Mouse (Mus musculus): Measurements from ENCODE around the gene Ung. TPM values are rescaled to one million over a fixed set of nuclear protein-coding genes. Genes with fewer than 3 reads are reported as not detected.

Ung gene
- polyA plus RNA-seq, 1 experiment from 2014 or later, result 28.3 TPM

GRCm38 (mm10) chr5:114146028-114146888 lies 16.1 kb downstream of the Ung start, which contains the start of gene Acacb:
Gene Acacb (plus strand): TSS chr5:114146535.
- ATAC-seq (ENCODE audit: insufficient number of reproducible peaks, insufficient read depth, low FRiP score, low read depth), result peak; percentile 60
- Histone ChIP-seq H3K4me3 (ENCODE audit: control insufficient read depth in 1 of 2, insufficient read depth in 1 of 2, low read depth in 1 of 2, low read length in 2 of 2) (peak within 1 kb of the TSS; percentile 43 to 48), H3K9me3 (ENCODE audit: control insufficient read depth, low read length) (0 out of 2 replicates have a peak, but pooled peaks cover 6% of the 10 kb centered on the region), H3K27me3 (ENCODE audit: control insufficient read depth, insufficient read depth, low read length) (no peaks in the 10 kb centered on the region), H3K4me1 (ENCODE audit: control insufficient read depth in 2 of 2, insufficient read depth in 2 of 2, low read length in 2 of 2) (peaks cover 13 to 26% of the 10 kb centered on the region in 2 experiments), H3K4me2 (ENCODE audit: low read length) (peak within 1 kb of the TSS; percentile 66), H3K27ac (replicated peaks in 1 of 2; ENCODE audit: control insufficient read depth in 1 of 2, insufficient read depth in 1 of 2, low read depth in 2 of 2, low read length in 2 of 2) (peak within 1 kb of the TSS; percentile 95 to 99), H3K9ac (ENCODE audit: low read length) (peak within 1 kb of the TSS; percentile 84), H3K36me3 (ENCODE audit: control insufficient read depth, insufficient read depth, low read length) (no peaks in the 10 kb centered on the region)
- 12% methylated on average over 19 of the region's 19 CpGs for WGBS

GRCm38 (mm10) chr5:114147043-114147972 lies 17.1 kb downstream of the Ung start:
- peak overlapping the region; percentile 66 for H3K4me2 ChIP-seq (ENCODE audit: low read length)

GRCm38 (mm10) chr5:114152359-114153092 lies 22.3 kb downstream of the Ung start:
- 0 out of 2 replicates have a peak, but pooled peaks cover 6% of the 10 kb centered on the region for H3K9me3 ChIP-seq (ENCODE audit: control insufficient read depth, low read length)
- H3K36me3 ChIP-seq (ENCODE audit: control insufficient read depth, insufficient read depth, low read length), result no peaks in the 10 kb centered on the region
- H3K4me2 ChIP-seq (ENCODE audit: low read length), result no peak overlapping the region
- peak overlapping the region in 1 of 2 experiments; percentile 33; a peak in 2 of 4 replicates for H3K27ac ChIP-seq (replicated peaks in 1 of 2; ENCODE audit: control insufficient read depth in 1 of 2, insufficient read depth in 1 of 2, low read depth in 2 of 2, low read length in 2 of 2)
- no peaks in the 10 kb centered on the region for H3K27me3 ChIP-seq (ENCODE audit: control insufficient read depth, insufficient read depth, low read length)
- peaks cover 20 to 25% of the 10 kb centered on the region in 2 experiments for H3K4me1 ChIP-seq (ENCODE audit: control insufficient read depth in 2 of 2, insufficient read depth in 2 of 2, low read length in 2 of 2)
- no peak overlapping the region for H3K4me3 ChIP-seq (ENCODE audit: control insufficient read depth in 1 of 2, insufficient read depth in 1 of 2, low read depth in 1 of 2, low read length in 2 of 2)
- 82% methylated on average over 12 of the region's 12 CpGs for WGBS
- no peak overlapping the region for H3K9ac ChIP-seq (ENCODE audit: low read length)
- ATAC-seq (ENCODE audit: insufficient number of reproducible peaks, insufficient read depth, low FRiP score, low read depth), result no peak

More at GRCm38 (mm10) chr5:114147043-114147972, 17.1 kb downstream of the Ung start:
- Histone ChIP-seq H3K9ac (ENCODE audit: low read length) (peak overlapping the region; percentile 84), H3K9me3 (ENCODE audit: control insufficient read depth, low read length) (0 out of 2 replicates have a peak, but pooled peaks cover 6% of the 10 kb centered on the region), H3K27me3 (ENCODE audit: control insufficient read depth, insufficient read depth, low read length) (no peaks in the 10 kb centered on the region), H3K4me3 (ENCODE audit: control insufficient read depth in 1 of 2, insufficient read depth in 1 of 2, low read depth in 1 of 2, low read length in 2 of 2) (peak overlapping the region; percentile 43 to 48), H3K36me3 (ENCODE audit: control insufficient read depth, insufficient read depth, low read length) (no peaks in the 10 kb centered on the region), H3K4me1 (ENCODE audit: control insufficient read depth in 2 of 2, insufficient read depth in 2 of 2, low read length in 2 of 2) (peaks cover 21 to 26% of the 10 kb centered on the region in 2 experiments), H3K27ac (replicated peaks in 1 of 2; ENCODE audit: control insufficient read depth in 1 of 2, insufficient read depth in 1 of 2, low read depth in 2 of 2, low read length in 2 of 2) (peak overlapping the region; percentile 95 to 99)
- peak; percentile 20; the same call in 1 of the 2 replicates for ATAC-seq (ENCODE audit: insufficient number of reproducible peaks, insufficient read depth, low FRiP score, low read depth)
- WGBS, result 41% methylated on average over 14 of the region's 14 CpGs

GRCm38 (mm10) chr5:114153490-114153889 lies 23.3 kb downstream of the Ung start:
- 9% methylated on average over 12 of the region's 12 CpGs for WGBS
- Histone ChIP-seq H3K9ac (ENCODE audit: low read length) (no peak overlapping the region), H3K4me2 (ENCODE audit: low read length) (peak overlapping the region; percentile 38), H3K27ac (replicated peaks in 1 of 2; ENCODE audit: control insufficient read depth in 1 of 2, insufficient read depth in 1 of 2, low read depth in 2 of 2, low read length in 2 of 2) (no peak overlapping the region), H3K36me3 (ENCODE audit: control insufficient read depth, insufficient read depth, low read length) (no peaks in the 10 kb centered on the region), H3K4me1 (ENCODE audit: control insufficient read depth in 2 of 2, insufficient read depth in 2 of 2, low read length in 2 of 2) (peaks cover 20 to 25% of the 10 kb centered on the region in 2 experiments), H3K9me3 (ENCODE audit: control insufficient read depth, low read length) (0 out of 2 replicates have a peak, but pooled peaks cover 3% of the 10 kb centered on the region), H3K27me3 (ENCODE audit: control insufficient read depth, insufficient read depth, low read length) (no peaks in the 10 kb centered on the region), H3K4me3 (ENCODE audit: control insufficient read depth in 1 of 2, insufficient read depth in 1 of 2, low read depth in 1 of 2, low read length in 2 of 2) (peak overlapping the region in 1 of 2 experiments; percentile 9; a peak in 1 of 4 replicates)
- no peak for ATAC-seq (ENCODE audit: insufficient number of reproducible peaks, insufficient read depth, low FRiP score, low read depth)

DNA sequence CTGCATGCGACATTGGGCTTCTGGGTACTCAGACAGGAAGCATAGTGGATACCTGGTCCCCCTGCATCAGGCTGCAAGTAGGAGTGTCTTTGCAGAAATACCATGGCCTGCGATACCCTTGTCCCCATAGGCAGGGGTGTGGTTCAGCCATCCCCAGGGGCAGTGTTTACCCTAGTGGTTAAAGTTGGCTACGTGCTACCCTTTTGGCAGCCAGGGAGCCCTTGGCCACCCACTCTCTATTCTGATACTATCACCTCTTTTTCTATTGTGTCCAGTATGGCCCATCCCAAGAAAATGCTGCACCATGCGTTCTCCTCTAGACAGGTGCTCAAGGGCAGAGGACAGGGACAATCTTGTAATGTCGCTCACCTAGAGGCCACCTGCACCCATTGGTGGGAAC lies 24.6 kb downstream of the Ung start:
- 85% methylated on average over 5 of the region's 5 CpGs for WGBS
- Histone ChIP-seq H3K4me2 (ENCODE audit: low read length) (no peak overlapping the region), H3K36me3 (ENCODE audit: control insufficient read depth, insufficient read depth, low read length) (no peaks in the 10 kb centered on the region), H3K9me3 (ENCODE audit: control insufficient read depth, low read length) (no peaks in the 10 kb centered on the region), H3K27me3 (ENCODE audit: control insufficient read depth, insufficient read depth, low read length) (no peaks in the 10 kb centered on the region), H3K4me3 (ENCODE audit: control insufficient read depth in 1 of 2, insufficient read depth in 1 of 2, low read depth in 1 of 2, low read length in 2 of 2) (no peak overlapping the region), H3K4me1 (ENCODE audit: control insufficient read depth in 2 of 2, insufficient read depth in 2 of 2, low read length in 2 of 2) (peaks cover 20 to 22% of the 10 kb centered on the region in 2 experiments), H3K27ac (replicated peaks in 1 of 2; ENCODE audit: control insufficient read depth in 1 of 2, insufficient read depth in 1 of 2, low read depth in 2 of 2, low read length in 2 of 2) (no peak overlapping the region), H3K9ac (ENCODE audit: low read length) (no peak overlapping the region)
- 0 out of 2 replicates have a peak, but pooled peaks have one; percentile 7 for ATAC-seq (ENCODE audit: insufficient number of reproducible peaks, insufficient read depth, low FRiP score, low read depth)

DNA sequence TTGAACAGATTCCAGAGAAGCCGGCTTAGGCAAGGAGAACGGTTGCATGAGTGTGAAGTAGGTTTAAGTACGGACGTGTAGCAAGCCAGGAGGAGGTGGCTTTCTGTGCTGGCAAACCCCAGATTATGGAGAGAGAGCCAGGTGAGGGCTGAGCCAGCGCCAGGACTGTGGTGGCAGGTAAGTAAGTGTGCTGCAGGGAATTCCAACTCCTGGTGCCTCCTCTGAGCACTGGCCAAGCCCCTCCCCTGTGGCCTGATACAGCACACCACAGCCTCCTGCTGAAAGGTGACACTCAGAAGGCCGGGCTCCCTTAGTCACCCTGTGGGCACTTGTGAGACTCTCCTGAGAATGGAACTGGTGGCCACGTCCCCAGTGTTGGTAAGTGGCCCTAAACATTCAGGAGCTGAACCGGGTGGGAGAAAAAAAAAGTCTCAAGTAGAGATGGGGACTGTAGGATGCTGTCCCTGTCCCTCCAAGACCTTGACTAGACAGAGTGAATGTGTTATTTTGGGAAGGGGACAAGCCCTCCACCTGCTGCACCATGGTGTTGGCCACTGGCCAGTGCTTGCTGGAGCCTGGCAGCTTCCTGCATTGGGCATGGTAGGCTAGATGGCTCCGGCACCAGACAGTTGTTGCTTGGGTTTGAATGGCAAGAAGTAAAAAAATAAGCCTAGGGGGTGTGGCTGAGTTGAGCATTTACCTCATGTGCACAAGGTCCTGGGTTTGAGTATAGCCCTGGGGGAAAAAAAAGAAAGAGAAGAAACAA lies 25.2 kb downstream of the Ung start:
- 0 out of 4 replicates have a peak overlapping the region, but pooled peaks of 1 of the 2 experiments have one; percentile 33 for H3K27ac ChIP-seq (replicated peaks in 1 of 2; ENCODE audit: control insufficient read depth in 1 of 2, insufficient read depth in 1 of 2, low read depth in 2 of 2, low read length in 2 of 2)
- H3K4me2 ChIP-seq (ENCODE audit: low read length), result no peak overlapping the region
- no peaks in the 10 kb centered on the region for H3K27me3 ChIP-seq (ENCODE audit: control insufficient read depth, insufficient read depth, low read length)
- H3K9ac ChIP-seq (ENCODE audit: low read length), result no peak overlapping the region
- WGBS, result 43% methylated on average over 9 of the region's 9 CpGs
- H3K4me1 ChIP-seq (ENCODE audit: control insufficient read depth in 2 of 2, insufficient read depth in 2 of 2, low read length in 2 of 2), result peaks cover 20 to 22% of the 10 kb centered on the region in 2 experiments
- H3K36me3 ChIP-seq (ENCODE audit: control insufficient read depth, insufficient read depth, low read length), result no peaks in the 10 kb centered on the region
- no peak overlapping the region for H3K4me3 ChIP-seq (ENCODE audit: control insufficient read depth in 1 of 2, insufficient read depth in 1 of 2, low read depth in 1 of 2, low read length in 2 of 2)
- ATAC-seq (ENCODE audit: insufficient number of reproducible peaks, insufficient read depth, low FRiP score, low read depth), result peak; percentile 47
- no peaks in the 10 kb centered on the region for H3K9me3 ChIP-seq (ENCODE audit: control insufficient read depth, low read length)

Data from heart, embryonic 14.5 days (tissue).